Mouse (Mus musculus) lung, postnatal 0 days (tissue): ENCODE data around the gene Sptlc2.

Source experiments
- CTCF ChIP-seq: IDR thresholded peaks from 2 replicates; pipeline ENCODE4 v1.5.1; 2016; ENCODE audit warnings: antibody characterized with exemption, mild to moderate bottlenecking
- EP300 ChIP-seq: IDR thresholded peaks from 2 replicates; pipeline ENCODE4 v1.6.1; 2016; ENCODE audit warnings: antibody characterized with exemption, mild to moderate bottlenecking, control low read depth

GRCm38 (mm10) chr12:87299657-87300440 is 88.3 kb downstream of the Sptlc2 start, which contains the start of gene Ism2:
- TF ChIP-seq CTCF (no peak; the same call in 1 of the 2 replicates), EP300 (no peak)
